Mouse (Mus musculus): ENCODE data around the gene Pdxp. TPM values are rescaled to one million over a fixed set of nuclear protein-coding genes. Genes with fewer than 3 reads are reported as not detected.

Gene Pdxp
- total RNA-seq, 2 experiments from 2014 or later, result 6.9 to 22.5 TPM

- peak; percentile 48 for ATAC-seq (replicated peaks; ENCODE audit: low FRiP score, low TSS enrichment, poor library complexity, severe bottlenecking)
Measured at GRCm38 (mm10) chr15:78897488-78897887, 16.2 kb upstream of the Pdxp start.

GRCm38 (mm10) chr15:78898507-78899001, 15.2 kb upstream of the Pdxp start:
- ATAC-seq (replicated peaks; ENCODE audit: low FRiP score, low TSS enrichment, poor library complexity, severe bottlenecking), result no peak

GRCm38 (mm10) chr15:78899409-78899739, 14.3 kb upstream of the Pdxp start, which contains the start of gene Gm49510:
TSS of gene Gm49510 (plus strand) at chr15:78899667.
- no peak for ATAC-seq (replicated peaks; ENCODE audit: low FRiP score, low TSS enrichment, poor library complexity, severe bottlenecking)

- ATAC-seq (replicated peaks; ENCODE audit: low FRiP score, low TSS enrichment, poor library complexity, severe bottlenecking), result peak; percentile 35
Measured at GRCm38 (mm10) chr15:78899740-78900584, 13.8 kb upstream of the Pdxp start, which contains the start of gene Sh3bp1. TSS of gene Sh3bp1 (plus strand) at chr15:78899768.

GRCm38 (mm10) chr15:78900585-78901421, 12.9 kb upstream of the Pdxp start:
- no peak for ATAC-seq (replicated peaks; ENCODE audit: low FRiP score, low TSS enrichment, poor library complexity, severe bottlenecking)

- ATAC-seq (replicated peaks; ENCODE audit: low FRiP score, low TSS enrichment, poor library complexity, severe bottlenecking), result no peak
Measured at GRCm38 (mm10) chr15:78901422-78901789, 12.3 kb upstream of the Pdxp start.

- ATAC-seq (replicated peaks; ENCODE audit: low FRiP score, low TSS enrichment, poor library complexity, severe bottlenecking), result 0 out of 2 replicates have a peak, but pooled peaks have one; percentile 42
Measured at GRCm38 (mm10) chr15:78903243-78903642, 10.5 kb upstream of the Pdxp start.

GRCm38 (mm10) chr15:78908399-78908798, 5.3 kb upstream of the Pdxp start:
- ATAC-seq (replicated peaks; ENCODE audit: low FRiP score, low TSS enrichment, poor library complexity, severe bottlenecking), result no peak

- no peak for ATAC-seq (replicated peaks; ENCODE audit: low FRiP score, low TSS enrichment, poor library complexity, severe bottlenecking)
Measured at GRCm38 (mm10) chr15:78908982-78909381, 4.7 kb upstream of the Pdxp start.

GRCm38 (mm10) chr15:78912040-78912439, 1.7 kb upstream of the Pdxp start:
- 0 out of 2 replicates have a peak, but pooled peaks have one; percentile 11 for ATAC-seq (replicated peaks; ENCODE audit: low FRiP score, low TSS enrichment, poor library complexity, severe bottlenecking)

- no peak for ATAC-seq (replicated peaks; ENCODE audit: low FRiP score, low TSS enrichment, poor library complexity, severe bottlenecking)
Measured at GRCm38 (mm10) chr15:78914091-78914822, 538 bp downstream of the Pdxp start.

GRCm38 (mm10) chr15:78914823-78915659, 1.3 kb downstream of the Pdxp start:
- ATAC-seq (replicated peaks; ENCODE audit: low FRiP score, low TSS enrichment, poor library complexity, severe bottlenecking), result no peak

GRCm38 (mm10) chr15:78915660-78916017, 1.9 kb downstream of the Pdxp start:
- ATAC-seq (replicated peaks; ENCODE audit: low FRiP score, low TSS enrichment, poor library complexity, severe bottlenecking), result peak; percentile 55

- no peak for ATAC-seq (replicated peaks; ENCODE audit: low FRiP score, low TSS enrichment, poor library complexity, severe bottlenecking)
Measured at GRCm38 (mm10) chr15:78916052-78916826, 2.5 kb downstream of the Pdxp start.

- no peak for ATAC-seq (replicated peaks; ENCODE audit: low FRiP score, low TSS enrichment, poor library complexity, severe bottlenecking)
Measured at GRCm38 (mm10) chr15:78918126-78918525, 4.4 kb downstream of the Pdxp start.

GRCm38 (mm10) chr15:78919914-78920313, 6.2 kb downstream of the Pdxp start:
- no peak for ATAC-seq (replicated peaks; ENCODE audit: low FRiP score, low TSS enrichment, poor library complexity, severe bottlenecking)

GRCm38 (mm10) chr15:78922700-78923099, 9.0 kb downstream of the Pdxp start:
- peak; percentile 75 for ATAC-seq (replicated peaks; ENCODE audit: low FRiP score, low TSS enrichment, poor library complexity, severe bottlenecking)

- ATAC-seq (replicated peaks; ENCODE audit: low FRiP score, low TSS enrichment, poor library complexity, severe bottlenecking), result peak; percentile 64
Measured at GRCm38 (mm10) chr15:78923585-78923984, 9.9 kb downstream of the Pdxp start.

Measured in megakaryocyte-erythroid progenitor cell, adult 5-6 weeks (primary cell).